ENCODE assay signal across 9 mouse cellular contexts in genomic region chr2:25111184-25111791, GRCm38 (mm10). TPM values are rescaled to one million over a fixed set of nuclear protein-coding genes. Genes with fewer than 3 reads are reported as not detected.
DNase-seq lines count a peak whose midpoint lies in the region; ATAC-seq lines count a peak whose summit lies in the region.
"Had no signal": no experiment of that assay in that cellular context is flagged by ENCODE, and none has a peak within 500 bp of the region (broad histone marks: within the 10 kb centered on the region; RNA-seq: fewer than 3 reads in every experiment).

No protein-coding gene starts in this region.

- intact Hi-C loops in left cerebral cortex, postnatal 10 days (cut with DNase I) = no loop called here

- no peaks in the 10 kb centered on the region for H3K27me3 ChIP-seq in limb, embryonic 11.5 days (ENCODE audit: control insufficient read depth, insufficient read depth, low read length)
- no peaks in the 10 kb centered on the region for H3K27me3 ChIP-seq in limb, embryonic 10.5 days (ENCODE audit: low read depth, poor library complexity, severe bottlenecking)
- no peaks in the 10 kb centered on the region for H3K27me3 ChIP-seq in intestine, embryonic 16.5 days (replicated peaks; ENCODE audit: control insufficient read depth, insufficient read depth, low read length)

- no peak overlapping the region for H3K4me3 ChIP-seq in limb, embryonic 11.5 days (ENCODE audit: low read depth, low read length)
- H3K4me3 ChIP-seq in limb, embryonic 10.5 days = no peak overlapping the region
- no peak overlapping the region for H3K4me3 ChIP-seq in intestine, embryonic 16.5 days (ENCODE audit: low read length)

- 75% methylated on average over 9 of the region's 9 CpGs for WGBS in limb, embryonic 11.5 days
- 83% methylated on average over 9 of the region's 9 CpGs for WGBS in limb, embryonic 10.5 days
- WGBS in intestine, embryonic 16.5 days = 61% methylated on average over 9 of the region's 9 CpGs

- no peak for DNase-seq in limb, embryonic 11.5 days (ENCODE audit: low spot score)
- DNase-seq in limb, embryonic 10.5 days (ENCODE audit: low spot score) = no peak
- peak; percentile 93 for DNase-seq in lung, postnatal 25 days (ENCODE audit: low spot score)
- DNase-seq in left cerebral cortex, postnatal 10 days (ENCODE audit: extremely low spot score in 1 of 2, low spot score in 2 of 2) = no peak
- DNase-seq in frontal cortex, adult 2 months (ENCODE audit: extremely low spot score in 1 of 2, low spot score in 1 of 2) = no peak
- DNase-seq in spleen, postnatal 4 days (ENCODE audit: low spot score in 2 of 2) = no peak

- H3K4me1 ChIP-seq in limb, embryonic 11.5 days (ENCODE audit: control insufficient read depth, insufficient read depth, low read length) = no peaks in the 10 kb centered on the region
- H3K4me1 ChIP-seq in limb, embryonic 10.5 days = peaks cover 11% of the 10 kb centered on the region
- peaks cover 5% of the 10 kb centered on the region; the same call in 1 of the 2 replicates for H3K4me1 ChIP-seq in intestine, embryonic 16.5 days (ENCODE audit: control insufficient read depth, insufficient read depth, low read length)

- 0 out of 2 replicates have a peak overlapping the region, but pooled peaks have one; percentile 4 for H3K27ac ChIP-seq in limb, embryonic 11.5 days (replicated peaks; ENCODE audit: low read depth, low read length)
- H3K27ac ChIP-seq in limb, embryonic 10.5 days = no peak overlapping the region
- H3K27ac ChIP-seq in intestine, embryonic 16.5 days (ENCODE audit: low read length) = peak overlapping the region; percentile 42
- H3K27ac ChIP-seq: macrophage had no signal

- H3K36me3 ChIP-seq in limb, embryonic 11.5 days (ENCODE audit: control insufficient read depth, insufficient read depth, low read length) = no peaks in the 10 kb centered on the region
- H3K36me3 ChIP-seq in limb, embryonic 10.5 days = no peaks in the 10 kb centered on the region
- no peaks in the 10 kb centered on the region for H3K36me3 ChIP-seq in intestine, embryonic 16.5 days (ENCODE audit: control insufficient read depth, insufficient read depth, low read length)

- H3K9me3 ChIP-seq in limb, embryonic 11.5 days (ENCODE audit: control insufficient read depth, low read length) = no peaks in the 10 kb centered on the region
- no peaks in the 10 kb centered on the region; the same call in 1 of the 2 replicates for H3K9me3 ChIP-seq in limb, embryonic 10.5 days (replicated peaks)
- H3K9me3 ChIP-seq in intestine, embryonic 16.5 days (ENCODE audit: control insufficient read depth, low read length) = no peaks in the 10 kb centered on the region

- no peak for ATAC-seq in limb, embryonic 11.5 days (ENCODE audit: insufficient number of reproducible peaks, low FRiP score, low TSS enrichment, low read depth)
- peak; percentile 85 for ATAC-seq in common myeloid progenitor, adult 5-6 weeks (replicated peaks; ENCODE audit: low read depth, poor library complexity, severe bottlenecking)
- ATAC-seq in intestine, embryonic 16.5 days = peak; percentile 47

- H3K4me2 ChIP-seq in limb, embryonic 11.5 days (ENCODE audit: low read depth, severe bottlenecking) = no peak overlapping the region
- no peak overlapping the region for H3K4me2 ChIP-seq in intestine, embryonic 16.5 days (ENCODE audit: low read depth, low read length)

- H3K9ac ChIP-seq in limb, embryonic 11.5 days (ENCODE audit: low read length) = no peak overlapping the region
- no peak overlapping the region for H3K9ac ChIP-seq in intestine, embryonic 16.5 days (ENCODE audit: low read depth, low read length)

RNA-seq across cellular contexts. Expression of gene Noxa1, which starts 16.3 kb away (rescaled TPM):
- polyA plus RNA-seq in limb, embryonic 11.5 days (2014; fragmentation: Nextera tagmentation; extraction: Ambion mirVana) = 0.24 TPM in 1 of 2 replicates, not detected in the other
- 0.15 and 0.28 TPM in 2 replicates for polyA plus RNA-seq in limb, embryonic 10.5 days (2016; fragmentation: Nextera tagmentation; extraction: Ambion mirVana)
- 0.09 TPM in 1 of 2 replicates, not detected in the other for total RNA-seq in common myeloid progenitor, adult 5-6 weeks (2017)
- polyA plus RNA-seq in intestine, embryonic 16.5 days (2015; fragmentation: Nextera tagmentation; extraction: Ambion mirVana) = 6.5 and 7.9 TPM in 2 replicates
- total RNA-seq in left cerebral cortex, postnatal 10 days (2021) = not detected
- polyA plus RNA-seq in frontal cortex, adult 2 months (2012; rRNA removed) = not detected in 2 replicates
- polyA plus RNA-seq: macrophage had no signal

RNA-seq across cellular contexts. Expression of gene Entpd8, which starts 31.2 kb away (rescaled TPM):
- not detected in 2 replicates for polyA plus RNA-seq in limb, embryonic 11.5 days (2014; fragmentation: Nextera tagmentation; extraction: Ambion mirVana)
- polyA plus RNA-seq in limb, embryonic 10.5 days (2016; fragmentation: Nextera tagmentation; extraction: Ambion mirVana) = 0.30 TPM in 1 of 2 replicates, not detected in the other
- total RNA-seq in common myeloid progenitor, adult 5-6 weeks (2017) = not detected in 2 replicates
- 14.3 and 16.7 TPM in 2 replicates for polyA plus RNA-seq in intestine, embryonic 16.5 days (2015; fragmentation: Nextera tagmentation; extraction: Ambion mirVana)
- total RNA-seq in left cerebral cortex, postnatal 10 days (2021) = not detected
- polyA plus RNA-seq in frontal cortex, adult 2 months (2012; rRNA removed) = 0.08 TPM in 1 of 2 replicates, not detected in the other
- polyA plus RNA-seq: macrophage had no signal

RNA-seq across cellular contexts. Expression of gene Nsmf, which starts 57.1 kb away (rescaled TPM):
- polyA plus RNA-seq in limb, embryonic 11.5 days (2014; fragmentation: Nextera tagmentation; extraction: Ambion mirVana) = 41.7 and 42.0 TPM in 2 replicates
- polyA plus RNA-seq in limb, embryonic 10.5 days (2016; fragmentation: Nextera tagmentation; extraction: Ambion mirVana) = 61.6 and 68.2 TPM in 2 replicates
- total RNA-seq in common myeloid progenitor, adult 5-6 weeks (2017) = 9.6 and 15.2 TPM in 2 replicates
- polyA plus RNA-seq in intestine, embryonic 16.5 days (2015; fragmentation: Nextera tagmentation; extraction: Ambion mirVana) = 39.1 and 45.5 TPM in 2 replicates
- 100 to 1,000 TPM; 566 to 585 TPM for total RNA-seq in left cerebral cortex, postnatal 10 days (2021)
- 638 and 695 TPM in 2 replicates for polyA plus RNA-seq in frontal cortex, adult 2 months (2012; rRNA removed)

Comparison
In these comparisons a context has a peak if more than half of its experiments do, and no peak if none do; other contexts are left out.
1. RNA of gene Entpd8, which starts 31.2 kb away (polyA plus RNA-seq): 14.3 to 16.7 TPM in intestine, embryonic 16.5 days; 0.08 TPM in frontal cortex, adult 2 months, not detected in limb, embryonic 11.5 days and 0.30 TPM in limb, embryonic 10.5 days; every median in the first group is over 10 times any median in the second.